Mouse (Mus musculus) cerebellum, adult 18-20 months (tissue): ENCODE data around the gene Megf6.

Experiments used
- DNase-seq, 2 experiments: peaks; one replicate each; pipeline ENCODE4 v3.0.0; 2021

The Megf6 gene

DNA sequence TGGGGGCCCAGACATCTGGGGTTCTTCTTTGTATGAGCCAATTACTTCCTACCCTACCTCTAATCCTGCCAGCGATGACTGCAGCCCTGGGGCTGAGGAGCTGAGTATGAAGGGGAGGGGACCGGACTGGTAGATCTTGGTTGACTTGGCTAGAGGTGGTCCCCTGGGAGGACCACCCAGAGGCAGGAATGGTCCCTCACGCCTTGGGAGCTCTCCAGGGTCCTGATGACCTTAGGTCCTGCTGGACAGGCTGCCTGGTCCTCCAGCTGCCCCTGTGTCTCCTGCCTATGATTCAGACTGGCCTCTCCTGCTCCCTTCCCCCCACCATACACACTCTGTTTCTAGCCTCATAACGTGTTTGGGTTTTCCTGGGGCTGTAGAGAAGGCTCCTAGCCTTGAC is 91.5 kb downstream of the Megf6 start:
- no peak for DNase-seq

DNA sequence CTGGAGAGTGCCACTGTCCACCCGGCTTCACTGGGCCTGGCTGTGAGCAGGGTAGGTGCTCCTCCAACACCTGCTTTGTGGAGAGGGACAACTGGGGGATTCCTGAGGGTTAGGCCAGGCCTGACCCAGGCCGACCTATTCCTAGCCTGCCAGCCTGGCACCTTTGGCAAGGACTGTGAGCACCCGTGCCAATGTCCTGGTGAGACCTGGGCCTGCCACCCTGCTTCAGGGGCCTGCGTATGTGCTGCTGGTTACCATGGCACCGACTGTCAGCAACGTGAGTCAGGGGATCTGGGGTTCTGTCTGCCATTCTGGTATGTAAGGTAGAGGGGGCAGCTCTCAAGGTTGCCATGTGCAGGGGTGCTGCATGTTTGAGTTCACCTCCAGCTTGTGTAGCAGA is 97.0 kb downstream of the Megf6 start:
- DNase-seq, result peak; percentile 6 to 10

DNA sequence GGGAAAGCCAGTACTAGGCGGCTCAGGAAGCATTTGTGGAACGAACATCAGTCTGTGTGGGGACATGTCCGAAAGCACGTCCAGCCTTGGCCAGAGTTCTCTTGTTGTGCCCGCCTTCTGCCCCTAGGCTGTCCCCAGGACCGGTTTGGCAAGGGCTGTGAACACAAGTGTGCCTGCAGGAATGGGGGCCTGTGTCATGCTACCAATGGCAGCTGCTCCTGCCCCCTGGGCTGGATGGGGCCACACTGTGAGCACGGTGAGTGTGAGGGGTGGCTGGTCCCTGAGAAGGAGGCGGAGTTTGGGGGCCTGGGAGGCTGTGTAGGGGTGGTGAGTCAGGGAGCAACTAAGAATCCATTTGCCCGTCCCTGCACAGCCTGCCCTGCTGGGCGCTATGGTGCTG is 99.0 kb downstream of the Megf6 start:
- no peak for DNase-seq

DNA sequence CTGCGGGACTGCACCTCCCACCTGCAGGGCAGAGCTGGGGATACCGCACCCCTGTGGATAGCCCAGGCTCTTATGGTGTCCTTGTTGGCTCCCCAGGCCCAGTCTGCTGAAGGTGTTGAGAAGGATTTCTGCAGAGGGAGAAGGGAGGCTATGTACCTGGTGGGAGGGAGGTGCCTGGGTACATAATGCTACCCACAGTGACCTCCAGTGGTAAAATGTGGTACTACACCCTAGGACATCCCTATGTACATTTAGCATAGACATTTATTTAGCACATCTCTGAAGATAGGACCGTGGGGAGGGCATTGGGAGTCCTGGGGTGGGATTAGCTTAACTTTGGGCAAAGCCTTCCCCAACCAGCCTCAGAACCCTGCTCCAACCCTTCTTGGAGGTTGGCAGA is 102.5 kb downstream of the Megf6 start:
- DNase-seq, result peak; percentile 15 to 19

DNA sequence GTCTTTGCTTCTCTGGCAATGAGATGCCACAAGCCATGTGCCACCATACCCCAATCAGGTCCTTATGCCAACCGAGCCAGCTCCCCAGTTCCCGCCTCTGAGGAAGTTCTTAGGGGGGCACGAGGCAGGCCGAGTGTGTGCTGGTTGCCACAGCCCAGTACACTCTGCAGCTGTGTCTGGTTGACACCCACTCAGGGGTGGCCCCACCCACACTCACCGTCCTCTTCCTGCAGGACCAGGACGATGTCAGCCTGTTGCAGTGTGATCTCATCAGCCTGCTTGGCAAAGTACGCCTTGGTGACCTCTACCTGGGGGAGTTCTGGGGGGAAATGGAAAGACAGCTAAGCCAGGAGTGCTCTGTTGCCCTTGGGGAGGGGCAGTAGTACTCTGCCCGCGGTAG is 109.0 kb downstream of the Megf6 start:
- DNase-seq, result no peak

DNA sequence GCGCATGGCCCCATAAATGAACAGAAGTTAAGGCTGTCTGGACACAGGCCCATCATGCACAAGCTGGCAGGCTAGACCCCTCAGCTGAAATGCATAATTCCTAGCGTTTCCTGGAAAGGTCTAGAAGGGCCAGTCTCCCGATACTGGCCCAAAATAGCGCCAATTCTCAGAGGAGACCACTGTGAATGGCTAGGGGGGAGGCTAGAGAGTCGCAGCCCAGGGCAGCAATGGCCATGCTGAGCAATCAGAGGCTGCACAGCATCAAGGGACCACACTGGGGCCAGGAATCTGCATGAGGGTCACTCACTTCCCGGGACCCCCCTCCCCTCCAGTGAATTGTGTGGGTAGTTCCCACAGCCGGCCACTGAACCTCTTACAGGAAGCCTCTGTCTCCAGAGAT is 113.1 kb downstream of the Megf6 start:
- no peak for DNase-seq

DNA sequence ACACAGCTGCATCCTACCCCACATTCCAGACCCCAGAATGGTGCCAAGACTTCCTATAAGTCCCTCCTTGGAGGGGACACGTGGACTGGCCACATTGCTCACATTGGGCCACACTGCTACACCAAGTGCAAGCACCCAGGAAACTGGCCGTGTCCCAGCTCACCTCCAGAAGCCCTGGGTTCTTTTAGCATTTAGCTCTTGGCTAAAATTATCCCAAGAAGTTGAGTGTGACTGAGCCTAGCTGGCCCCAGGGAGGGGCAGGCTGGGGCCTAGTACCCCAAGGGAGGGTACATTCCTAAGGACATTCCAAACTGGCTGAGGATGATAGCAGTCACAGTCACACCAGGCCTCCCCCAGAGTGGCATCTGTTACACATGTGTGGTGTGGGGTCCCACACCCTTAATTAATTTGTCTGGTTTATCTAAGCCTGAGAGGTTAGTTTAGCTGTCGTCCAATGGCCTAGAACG is 123.2 kb downstream of the Megf6 start:
- DNase-seq, result no peak

DNA sequence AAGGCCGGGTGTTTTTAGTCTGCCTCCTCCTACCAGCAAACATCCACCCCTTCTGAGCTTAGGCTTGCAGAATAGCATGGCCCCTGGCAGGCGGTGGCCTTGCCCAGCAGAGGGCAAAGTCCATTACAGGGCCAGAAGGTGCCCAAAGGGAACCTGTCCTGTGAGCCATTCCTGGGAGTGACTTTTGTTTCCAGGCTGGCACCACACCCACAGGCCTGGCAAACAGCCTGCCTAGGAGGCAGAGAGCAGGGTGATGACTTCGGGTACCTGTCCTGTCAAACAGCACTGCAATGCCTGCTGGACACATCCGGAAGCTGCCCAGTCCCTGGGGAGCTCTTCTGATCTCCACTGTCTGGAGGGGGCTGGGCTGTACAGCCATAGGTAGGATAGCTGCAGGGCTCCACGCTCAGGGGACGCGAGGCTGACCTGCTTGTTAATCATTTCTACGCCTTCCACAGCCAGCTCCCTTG is 123.8 kb downstream of the Megf6 start:
- DNase-seq, result no peak

DNA sequence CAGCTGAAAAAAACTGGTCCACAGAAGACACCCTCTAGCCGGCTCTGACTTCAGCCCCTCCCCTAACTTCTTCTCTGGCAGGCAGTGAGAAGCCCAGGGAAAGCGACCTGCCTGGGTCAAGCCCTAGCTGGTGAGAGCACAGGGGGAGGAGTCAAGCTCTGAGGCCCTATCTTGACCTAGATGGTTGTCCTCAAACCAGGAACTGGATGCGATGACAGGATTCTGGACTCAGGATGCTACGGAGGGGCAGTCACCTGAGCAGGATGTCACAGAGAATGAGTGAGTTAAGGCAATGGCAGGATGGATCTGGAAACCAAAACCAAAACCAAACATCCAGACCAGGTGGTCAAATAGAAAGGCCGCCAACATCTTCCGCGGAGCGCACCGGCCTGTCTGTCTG is 127.2 kb downstream of the Megf6 start:
- DNase-seq, result no peak

DNA sequence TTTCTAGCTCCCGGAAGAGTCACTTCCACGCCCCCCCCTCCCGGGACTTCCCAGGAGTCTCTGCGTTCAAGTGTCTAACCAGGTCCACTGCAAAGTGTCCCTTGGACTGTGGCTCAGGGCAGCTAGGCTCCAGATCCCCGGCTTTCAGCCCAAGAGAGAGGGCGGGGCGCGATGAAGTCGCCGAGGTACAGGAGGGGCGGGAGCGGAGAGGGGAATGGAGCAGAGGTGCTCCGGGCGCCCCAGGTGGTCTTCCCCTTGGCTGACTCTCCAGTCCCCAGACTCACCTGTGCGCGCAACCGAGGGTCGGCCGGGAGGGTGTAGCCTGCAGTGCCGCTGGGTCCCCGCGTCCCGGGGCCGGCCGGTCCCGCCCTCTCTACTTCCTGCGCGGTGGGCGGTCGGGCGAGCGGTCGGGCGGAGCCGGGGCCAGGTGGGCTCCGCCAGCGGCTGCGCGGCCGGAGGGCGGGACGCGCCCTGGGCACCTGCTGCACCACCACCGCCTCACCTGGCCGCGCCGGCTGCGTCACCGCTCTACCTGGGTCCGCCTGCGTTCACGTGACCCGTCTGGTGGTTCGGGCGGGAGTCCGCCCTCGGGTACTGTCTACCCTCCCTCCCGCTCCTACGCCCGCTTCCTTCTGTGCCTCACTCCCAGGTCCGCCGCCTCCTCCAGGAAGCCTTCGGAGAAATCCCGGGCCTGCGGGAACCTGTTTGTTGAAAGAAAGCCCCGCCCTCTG is 129.2 kb downstream of the Megf6 start:
- DNase-seq, result no peak

DNA sequence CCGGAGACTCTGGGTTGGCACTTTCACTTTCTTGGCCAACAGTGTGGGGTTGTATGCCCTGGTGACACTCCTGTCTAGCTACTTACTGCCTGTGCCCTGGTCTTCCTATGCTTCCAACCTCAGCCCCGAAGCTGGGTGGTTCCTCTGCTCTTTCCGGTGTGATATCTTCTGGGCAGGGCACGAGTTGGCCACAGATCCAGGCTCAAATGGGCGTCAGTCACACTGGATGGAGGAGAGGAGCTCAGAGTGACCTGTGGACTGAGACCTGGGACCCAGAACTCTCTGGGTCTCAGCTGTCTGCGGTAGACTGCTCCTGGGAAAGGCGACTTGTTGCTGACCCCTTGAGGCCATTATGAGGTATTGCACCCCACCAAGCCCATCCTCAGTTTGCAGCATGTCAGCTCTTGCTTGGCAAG is 130.9 kb downstream of the Megf6 start, which contains the start of gene Arhgef16:
Arhgef16 (minus strand) TSS at position 211 of the 416 bp plus-strand sequence.
- DNase-seq, result peak; percentile 18 to 55

DNA sequence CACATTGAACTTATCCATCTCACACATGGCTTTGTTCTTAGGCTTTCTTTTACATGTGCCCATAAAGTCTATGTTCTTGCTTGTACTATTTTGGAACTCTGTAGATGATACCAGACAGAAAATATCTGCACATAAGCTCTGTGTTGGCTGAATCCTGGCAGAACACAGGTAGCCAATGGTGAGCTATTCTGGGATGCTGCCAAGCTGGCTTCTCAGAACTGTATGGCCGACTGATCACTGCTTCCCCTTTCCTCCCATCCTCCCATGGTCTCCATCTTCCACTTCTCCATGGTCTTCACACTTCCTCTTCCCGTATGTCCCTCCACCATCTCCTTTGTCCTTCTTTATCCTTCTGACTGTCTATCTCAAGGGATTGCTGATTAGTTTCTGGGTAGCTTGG is 138.6 kb downstream of the Megf6 start:
- DNase-seq, result no peak

DNA sequence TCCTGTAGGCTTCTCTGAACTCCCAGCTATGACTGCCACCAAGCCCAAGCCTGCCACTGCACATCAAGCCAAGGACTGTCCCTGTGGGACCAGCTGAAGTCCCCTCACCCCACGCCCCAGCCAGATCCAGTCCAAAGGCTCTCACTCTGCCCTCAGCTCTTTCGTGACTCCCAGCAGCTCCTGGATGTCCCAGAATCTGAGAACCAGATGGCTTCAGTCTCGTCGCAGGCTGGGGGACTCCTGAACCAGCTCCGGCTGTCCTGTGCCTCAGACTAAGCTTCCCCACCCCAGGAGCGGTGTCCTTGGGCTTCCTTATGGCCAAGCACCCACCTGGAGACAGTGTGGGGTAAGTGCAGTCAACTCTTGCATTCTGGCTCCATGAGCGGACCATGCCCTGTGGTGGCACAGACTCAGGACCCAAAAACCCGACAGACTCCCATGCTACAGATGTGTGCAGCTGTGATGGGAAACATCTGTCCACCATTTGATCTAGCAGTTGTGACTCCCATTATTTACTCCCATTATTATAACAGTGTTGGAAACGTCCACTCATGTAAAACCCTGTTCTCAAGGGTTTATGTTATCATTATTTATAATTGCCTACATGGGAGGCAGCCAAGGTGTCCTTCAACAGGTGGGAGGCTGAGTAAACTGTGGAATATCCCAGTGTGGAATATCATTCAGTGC is 140.2 kb downstream of the Megf6 start:
- no peak for DNase-seq

DNA sequence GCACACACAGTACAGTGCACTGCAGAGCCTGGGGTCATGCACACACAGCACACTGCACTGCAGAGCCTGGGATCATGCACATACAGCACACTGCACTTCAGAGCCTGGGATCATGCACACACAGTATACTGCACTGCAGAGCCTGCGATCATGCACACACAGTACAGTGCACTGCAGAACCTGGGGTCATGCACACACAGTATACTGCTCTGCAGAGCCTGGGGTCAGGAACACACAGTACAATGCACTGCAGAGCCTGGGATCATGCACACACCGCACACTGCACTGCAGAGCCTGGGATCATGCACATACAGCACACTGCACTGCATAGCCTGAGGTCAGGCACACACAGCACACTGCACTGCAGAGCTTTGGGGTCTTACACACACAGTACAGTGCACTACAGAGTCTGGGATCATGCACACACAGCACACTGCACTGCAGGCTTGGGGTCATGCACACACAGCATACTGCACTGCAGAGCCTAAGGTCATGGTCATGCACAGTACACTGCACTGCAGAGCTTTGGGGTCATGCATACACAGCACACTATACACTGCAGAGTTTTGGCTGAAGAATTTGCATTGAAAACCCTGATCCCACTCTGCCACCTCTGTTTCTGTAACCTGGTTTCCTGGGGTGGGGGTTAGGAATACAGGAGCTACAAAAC is 141.7 kb downstream of the Megf6 start:
- no peak for DNase-seq

DNA sequence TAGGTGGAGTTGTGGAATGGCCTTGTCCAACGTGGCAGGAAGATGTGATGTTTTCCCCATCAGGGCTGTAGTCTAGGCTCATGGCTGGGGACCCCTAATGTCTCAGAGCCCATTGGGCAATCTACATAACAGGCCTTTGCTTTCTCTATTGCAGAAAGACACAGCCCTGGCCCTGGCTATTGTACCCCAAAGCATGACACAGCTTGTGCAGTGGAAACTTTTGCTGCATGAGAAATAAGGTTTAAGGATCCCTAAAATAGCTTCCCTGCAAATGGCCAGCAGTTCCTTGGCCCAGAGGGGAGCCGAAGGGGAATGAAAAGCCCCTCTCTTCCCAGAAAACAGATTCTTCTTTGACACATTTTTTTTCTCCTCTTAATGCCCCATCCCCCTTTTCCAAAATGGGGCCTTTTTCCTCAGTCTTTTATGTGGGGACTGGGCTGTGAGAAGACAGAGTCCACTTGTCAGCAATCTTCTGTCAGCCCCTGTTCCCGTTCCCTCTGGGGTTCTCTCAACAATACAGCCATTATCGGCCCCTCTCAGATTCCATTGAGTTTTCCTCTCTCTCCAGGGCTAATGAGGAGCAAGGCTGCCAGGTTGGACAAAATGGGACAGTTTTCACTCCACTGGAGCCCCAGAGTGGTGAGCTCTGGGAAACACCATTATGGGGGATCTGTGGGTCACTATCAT is 142.5 kb downstream of the Megf6 start:
- no peak for DNase-seq

DNA sequence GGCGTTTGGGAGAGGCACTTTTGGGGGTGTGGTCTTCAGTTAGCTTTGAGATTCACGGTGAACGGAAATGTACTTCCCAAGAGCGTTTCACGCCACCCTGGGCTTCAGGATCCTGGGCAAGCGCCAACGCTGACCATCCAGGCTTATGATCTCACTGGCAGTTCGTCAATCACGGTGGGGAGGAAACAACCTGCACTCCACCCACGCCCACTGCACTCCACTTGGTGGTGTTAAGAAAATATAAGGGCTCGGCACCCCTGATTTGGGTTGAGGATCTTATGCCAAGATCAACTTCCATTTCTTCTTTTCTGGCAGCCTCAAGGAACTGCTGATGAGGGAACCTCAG is 143.1 kb downstream of the Megf6 start:
- no peak for DNase-seq
